Mouse (Mus musculus): ENCODE measurements at regions not wholly inside any gene's neighbourhood (a gene's known extent, or its start where the extent isn't known, plus 50 kb on each side); places are given as distances from the start of the nearest gene placed in this dataset.

GRCm38 (mm10) chr9:61573634-61574359, 201.6 kb downstream of the Tle3 start:
- DNase-seq (ENCODE audit: low spot score), result no peak

- peak; percentile 56 for DNase-seq (ENCODE audit: low spot score)
Measured at GRCm38 (mm10) chr9:61563017-61563416, 190.9 kb downstream of the Tle3 start.

- no peak for DNase-seq (ENCODE audit: low spot score)
Measured at GRCm38 (mm10) chr9:61561551-61561950, 189.4 kb downstream of the Tle3 start.

GRCm38 (mm10) chr9:61558621-61559020, 186.5 kb downstream of the Tle3 start:
- no peak for DNase-seq (ENCODE audit: low spot score)

GRCm38 (mm10) chr9:61557025-61557424, 184.9 kb downstream of the Tle3 start:
- no peak for DNase-seq (ENCODE audit: low spot score)

GRCm38 (mm10) chr9:61555173-61555572, 183.0 kb downstream of the Tle3 start:
- no peak for DNase-seq (ENCODE audit: low spot score)

- DNase-seq (ENCODE audit: low spot score), result no peak
Measured at GRCm38 (mm10) chr9:61554611-61555010, 182.4 kb downstream of the Tle3 start.

GRCm38 (mm10) chr9:61553626-61554025, 181.5 kb downstream of the Tle3 start:
- DNase-seq (ENCODE audit: low spot score), result no peak

- no peak for DNase-seq (ENCODE audit: low spot score)
Measured at GRCm38 (mm10) chr9:61551361-61551760, 179.2 kb downstream of the Tle3 start.

- DNase-seq (ENCODE audit: low spot score), result no peak
Measured at GRCm38 (mm10) chr9:61550326-61550725, 178.2 kb downstream of the Tle3 start.

- DNase-seq (ENCODE audit: low spot score), result no peak
Measured at GRCm38 (mm10) chr9:61549692-61550241, 177.6 kb downstream of the Tle3 start.

- peak; percentile 54 for DNase-seq (ENCODE audit: low spot score)
Measured at GRCm38 (mm10) chr9:61537316-61538189, 165.4 kb downstream of the Tle3 start.

- DNase-seq (ENCODE audit: low spot score), result no peak
Measured at GRCm38 (mm10) chr9:61533237-61533636, 161.1 kb downstream of the Tle3 start.

- peak; percentile 64 for DNase-seq (ENCODE audit: low spot score)
Measured at GRCm38 (mm10) chr9:61530263-61531045, 158.3 kb downstream of the Tle3 start.

- DNase-seq (ENCODE audit: low spot score), result peak; percentile 44
Measured at GRCm38 (mm10) chr9:61528286-61528865, 156.2 kb downstream of the Tle3 start.

- DNase-seq (ENCODE audit: low spot score), result no peak
Measured at GRCm38 (mm10) chr9:61527491-61528056, 155.4 kb downstream of the Tle3 start.

- no peak for DNase-seq (ENCODE audit: low spot score)
Measured at GRCm38 (mm10) chr9:61520136-61520535, 148.0 kb downstream of the Tle3 start.

GRCm38 (mm10) chr9:61517906-61518305, 145.7 kb downstream of the Tle3 start:
- no peak for DNase-seq (ENCODE audit: low spot score)

GRCm38 (mm10) chr9:61511436-61511835, 139.3 kb downstream of the Tle3 start:
- no peak for DNase-seq (ENCODE audit: low spot score)

GRCm38 (mm10) chr9:61510217-61510893, 138.2 kb downstream of the Tle3 start:
- no peak for DNase-seq (ENCODE audit: low spot score)
